Mouse (Mus musculus) lung, postnatal 14 days (tissue): ENCODE measurements at regions not wholly inside any gene's neighbourhood (a gene's known extent, or its start where the extent isn't known, plus 50 kb on each side); places are given as distances from the start of the nearest gene placed in this dataset.

Experiments used
- DNase-seq: peaks from one replicate; pipeline ENCODE4 v3.0.0; 2021

DNA sequence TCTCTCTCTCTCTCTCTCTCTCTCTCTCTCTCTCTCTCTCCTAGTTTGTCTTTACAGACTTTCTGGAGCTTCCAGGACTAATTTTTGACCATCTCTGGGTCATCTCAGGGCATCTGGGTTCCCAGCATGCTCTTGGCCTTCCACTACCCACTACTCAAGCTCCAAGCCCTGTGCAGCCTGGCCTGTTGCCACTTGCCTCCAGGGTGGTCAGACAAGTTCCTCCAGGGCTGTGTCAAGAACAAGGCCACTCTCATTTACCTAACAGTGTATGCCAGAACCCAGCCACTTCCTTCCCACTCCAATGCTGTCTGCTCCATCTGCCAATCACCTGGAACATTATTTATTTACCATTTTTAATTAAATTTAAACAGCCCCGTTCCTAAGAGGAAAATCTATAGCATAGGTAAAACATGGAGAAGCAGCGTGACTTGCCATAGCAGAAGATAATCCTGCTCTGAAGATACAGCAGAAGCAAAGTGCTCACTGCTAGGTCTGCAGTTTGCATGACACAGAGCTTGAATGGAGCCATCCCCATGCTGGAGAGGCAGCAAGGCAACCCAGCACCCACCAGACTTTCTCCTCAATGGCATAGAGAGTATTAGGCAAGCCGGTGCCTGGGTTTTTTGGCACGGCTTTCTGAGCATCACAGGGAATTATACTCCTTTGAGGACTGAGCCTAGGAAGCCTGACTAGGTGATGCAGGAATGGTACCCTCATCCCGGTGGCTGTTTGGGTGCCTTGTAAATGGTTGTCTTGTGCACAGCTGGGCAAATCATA lies 54.0 kb downstream of the Foxi1 start:
- DNase-seq: peak; percentile 30

DNA sequence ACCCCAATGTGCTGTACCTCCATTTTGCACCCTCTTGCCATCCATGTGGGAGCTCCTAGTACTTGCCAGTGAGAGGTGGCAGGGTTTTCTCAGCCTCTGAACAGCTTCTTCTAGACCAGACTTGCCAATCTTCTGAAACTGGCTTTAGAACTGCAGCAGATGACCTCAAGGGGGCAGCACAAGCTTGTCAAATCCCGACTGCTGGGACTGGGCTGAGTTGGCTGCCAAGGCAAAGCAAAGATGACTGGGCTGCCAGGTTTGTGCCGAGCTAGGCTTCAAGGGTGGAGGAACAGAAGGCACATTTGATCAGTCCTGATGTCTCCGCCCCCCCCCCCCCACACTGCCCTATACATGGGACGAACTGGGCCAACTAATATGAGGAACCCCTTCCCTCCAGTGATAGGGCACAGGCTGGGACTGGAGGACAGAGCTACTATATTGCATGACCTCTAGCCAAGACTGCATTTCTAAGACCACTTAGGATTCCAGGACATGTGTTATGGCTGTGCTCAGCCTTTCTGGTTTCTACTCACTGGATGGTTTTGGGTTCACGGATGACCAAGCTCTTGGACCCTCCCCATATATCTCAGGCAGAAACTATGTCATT lies 51.1 kb upstream of the 4930469K13Rik start:
- DNase-seq: peak; percentile 87
